12 mouse cellular contexts compared by ENCODE assay signal in genomic region chr5:121184375-121184774, GRCm38 (mm10). TPM values are rescaled to one million over a fixed set of nuclear protein-coding genes. Genes with fewer than 3 reads are reported as not detected.
DNase-seq lines count a peak whose midpoint lies in the region; ATAC-seq and TF ChIP-seq lines count a peak whose summit lies in the region.
"Had no signal": no experiment of that assay in that cellular context is flagged by ENCODE, and none has a peak within 500 bp of the region (broad histone marks: within the 10 kb centered on the region; RNA-seq: fewer than 3 reads in every experiment).

No protein-coding gene starts in this region.

- H3K36me3 ChIP-seq in hindbrain, embryonic 13.5 days = no peaks in the 10 kb centered on the region
- no peaks in the 10 kb centered on the region for H3K36me3 ChIP-seq in hindbrain, embryonic 16.5 days (ENCODE audit: control insufficient read depth, insufficient read depth, low read length)
- H3K36me3 ChIP-seq in midbrain, embryonic 13.5 days = no peaks in the 10 kb centered on the region
- H3K36me3 ChIP-seq in midbrain, embryonic 11.5 days (ENCODE audit: control insufficient read depth, insufficient read depth, low read length) = no peaks in the 10 kb centered on the region

- intact Hi-C loops in gastrocnemius, adult 2 months (cut with DNase I) = no loop called here
- intact Hi-C loops in gastrocnemius, postnatal 36 days (cut with DNase I) = no loop called here

- TF ChIP-seq POLR2A in olfactory bulb, adult 2 months (IDR thresholded peaks at IDR 0.05; ENCODE audit: insufficient read depth, low read depth, low read length) = no peak

- H3K4me1 ChIP-seq in hindbrain, embryonic 13.5 days (replicated peaks) = peaks cover 74% of the 10 kb centered on the region
- peaks cover 47% of the 10 kb centered on the region for H3K4me1 ChIP-seq in hindbrain, embryonic 16.5 days (ENCODE audit: control insufficient read depth, insufficient read depth, low read depth, low read length)
- H3K4me1 ChIP-seq in midbrain, embryonic 13.5 days (replicated peaks) = peaks cover 75% of the 10 kb centered on the region
- peaks cover 33% of the 10 kb centered on the region for H3K4me1 ChIP-seq in midbrain, embryonic 11.5 days (ENCODE audit: control insufficient read depth, insufficient read depth, low read length)
- peaks cover 42% of the 10 kb centered on the region for H3K4me1 ChIP-seq in olfactory bulb, adult 2 months (ENCODE audit: control insufficient read depth, insufficient read depth, low read length)

- TF ChIP-seq CTCF in gastrocnemius, adult 2 months (IDR thresholded peaks at IDR 0.05) = no peak
- no peak for TF ChIP-seq CTCF in olfactory bulb, adult 2 months (IDR thresholded peaks at IDR 0.05; ENCODE audit: insufficient read depth, low read depth, low read length)

- H3K9me3 ChIP-seq in hindbrain, embryonic 13.5 days = no peaks in the 10 kb centered on the region
- H3K9me3 ChIP-seq in hindbrain, embryonic 16.5 days (ENCODE audit: control insufficient read depth, low read length) = no peaks in the 10 kb centered on the region
- no peaks in the 10 kb centered on the region for H3K9me3 ChIP-seq in midbrain, embryonic 13.5 days
- no peaks in the 10 kb centered on the region for H3K9me3 ChIP-seq in midbrain, embryonic 11.5 days (ENCODE audit: control insufficient read depth, low read length)
- H3K9me3 ChIP-seq: lung, embryonic 15.5 days had no signal

- ATAC-seq in hindbrain, embryonic 13.5 days (ENCODE audit: low FRiP score) = no peak
- no peak for ATAC-seq in hindbrain, embryonic 16.5 days
- no peak for ATAC-seq in midbrain, embryonic 13.5 days
- no peak for ATAC-seq in midbrain, embryonic 11.5 days (ENCODE audit: low FRiP score)
- no peak for ATAC-seq in megakaryocyte progenitor cell, adult 5-6 weeks (replicated peaks; ENCODE audit: poor library complexity)

- H3K4me2 ChIP-seq in hindbrain, embryonic 13.5 days = no peak overlapping the region
- no peak overlapping the region for H3K4me2 ChIP-seq in hindbrain, embryonic 16.5 days (ENCODE audit: low read length)
- H3K4me2 ChIP-seq in midbrain, embryonic 13.5 days (replicated peaks) = no peak overlapping the region
- no peak overlapping the region for H3K4me2 ChIP-seq in midbrain, embryonic 11.5 days
- H3K4me2 ChIP-seq: lung, embryonic 15.5 days had no signal

- peak overlapping the region; percentile 60 for H3K4me3 ChIP-seq in gastrocnemius, adult 2 months
- no peak overlapping the region for H3K4me3 ChIP-seq in hindbrain, embryonic 13.5 days
- H3K4me3 ChIP-seq in hindbrain, embryonic 16.5 days (ENCODE audit: low read length) = no peak overlapping the region
- no peak overlapping the region for H3K4me3 ChIP-seq in midbrain, embryonic 13.5 days (replicated peaks)
- no peak overlapping the region for H3K4me3 ChIP-seq in midbrain, embryonic 11.5 days (ENCODE audit: low read depth, low read length)
- no peak overlapping the region for H3K4me3 ChIP-seq in olfactory bulb, adult 2 months (ENCODE audit: insufficient read depth, low read depth, low read length)
- H3K4me3 ChIP-seq: lung, embryonic 15.5 days had no signal

- WGBS in hindbrain, embryonic 13.5 days = 72% methylated on average over 2 of the region's 2 CpGs
- WGBS in hindbrain, embryonic 16.5 days = 85% methylated on average over 2 of the region's 2 CpGs
- WGBS in midbrain, embryonic 13.5 days = 85% methylated on average over 2 of the region's 2 CpGs
- 82% methylated on average over 2 of the region's 2 CpGs for whole genome bisulfite sequencing in midbrain, embryonic 11.5 days
- 71% methylated on average over 2 of the region's 2 CpGs for WGBS in olfactory bulb, adult 2 months

- DNase-seq in gastrocnemius, adult 2 months = no peak
- DNase-seq in gastrocnemius, postnatal 36 days = no peak
- DNase-seq in midbrain, embryonic 11.5 days (ENCODE audit: low spot score, missing footprints) = no peak
- DNase-seq: cerebellum, adult 11-12 months; right cerebral cortex, postnatal 14 days; thymus, adult 2 months had no signal

- H3K27ac ChIP-seq in gastrocnemius, adult 2 months = peak overlapping the region; percentile 86
- peak overlapping the region; percentile 36; the same call in 1 of the 2 replicates for H3K27ac ChIP-seq in hindbrain, embryonic 13.5 days
- no peak overlapping the region for H3K27ac ChIP-seq in hindbrain, embryonic 16.5 days (ENCODE audit: low read depth, low read length)
- H3K27ac ChIP-seq in midbrain, embryonic 13.5 days = 0 out of 2 replicates have a peak overlapping the region, but pooled peaks have one; percentile 14
- no peak overlapping the region for H3K27ac ChIP-seq in midbrain, embryonic 11.5 days (ENCODE audit: low read depth, low read length)
- H3K27ac ChIP-seq in olfactory bulb, adult 2 months (ENCODE audit: insufficient read depth, low read depth, low read length) = peak overlapping the region; percentile 52; the same call in 1 of the 2 replicates

- no peaks in the 10 kb centered on the region for H3K27me3 ChIP-seq in hindbrain, embryonic 13.5 days
- H3K27me3 ChIP-seq in hindbrain, embryonic 16.5 days (replicated peaks; ENCODE audit: control insufficient read depth, insufficient read depth, low read length) = no peaks in the 10 kb centered on the region
- H3K27me3 ChIP-seq in midbrain, embryonic 13.5 days = no peaks in the 10 kb centered on the region
- H3K27me3 ChIP-seq in midbrain, embryonic 11.5 days (ENCODE audit: control insufficient read depth, insufficient read depth, low read length) = no peaks in the 10 kb centered on the region
- H3K27me3 ChIP-seq: lung, embryonic 15.5 days had no signal

- H3K9ac ChIP-seq in hindbrain, embryonic 13.5 days = 0 out of 2 replicates have a peak overlapping the region, but pooled peaks have one; percentile 35
- H3K9ac ChIP-seq in hindbrain, embryonic 16.5 days (ENCODE audit: low read depth, low read length) = no peak overlapping the region
- H3K9ac ChIP-seq in midbrain, embryonic 13.5 days (replicated peaks) = no peak overlapping the region
- no peak overlapping the region for H3K9ac ChIP-seq in midbrain, embryonic 11.5 days (ENCODE audit: low read length)
- H3K9ac ChIP-seq: lung, embryonic 15.5 days had no signal

RNA-seq across cellular contexts. Expression of gene Ptpn11, which starts 6.8 kb away (rescaled TPM):
- 10 to 100 TPM; 70.6 to 74.4 TPM for total RNA-seq in gastrocnemius, adult 2 months (2021)
- total RNA-seq in gastrocnemius, postnatal 36 days (2021) = 10 to 100 TPM; 59.1 to 77.7 TPM
- 23.1 and 23.6 TPM in 2 replicates for polyA plus RNA-seq in hindbrain, embryonic 13.5 days (2015; fragmentation: Nextera tagmentation; extraction: Ambion mirVana)
- polyA plus RNA-seq in hindbrain, embryonic 16.5 days (2015; fragmentation: Nextera tagmentation; extraction: Ambion mirVana) = 18.8 and 20.9 TPM in 2 replicates
- 22.9 and 23.2 TPM in 2 replicates for polyA plus RNA-seq in midbrain, embryonic 13.5 days (2015; fragmentation: Nextera tagmentation; extraction: Ambion mirVana)
- 24.5 and 25.2 TPM in 2 replicates for polyA plus RNA-seq in midbrain, embryonic 11.5 days (2014; fragmentation: Nextera tagmentation; extraction: Ambion mirVana)
- polyA plus RNA-seq in olfactory bulb, adult 2 months (2012; ENCODE audit: insufficient read depth, insufficient read length, low replicate concordance, missing spikeins) = not detected in 2 replicates
- total RNA-seq in megakaryocyte progenitor cell, adult 5-6 weeks (2015) = 20.8 TPM in 2 replicates
- 41.5 and 48.1 TPM in 2 replicates for total RNA-seq in megakaryocyte progenitor cell, adult 5-6 weeks (2017)

RNA-seq across cellular contexts. Expression of gene Rpl6, which starts 19.9 kb away (rescaled TPM):
- total RNA-seq in gastrocnemius, adult 2 months (2021) = 100 to 1,000 TPM; 445 to 518 TPM
- total RNA-seq in gastrocnemius, postnatal 36 days (2021) = 100 to 1,000 TPM; 382 to 446 TPM
- 427 and 429 TPM in 2 replicates for polyA plus RNA-seq in hindbrain, embryonic 13.5 days (2015; fragmentation: Nextera tagmentation; extraction: Ambion mirVana)
- 318 and 333 TPM in 2 replicates for polyA plus RNA-seq in hindbrain, embryonic 16.5 days (2015; fragmentation: Nextera tagmentation; extraction: Ambion mirVana)
- polyA plus RNA-seq in midbrain, embryonic 13.5 days (2015; fragmentation: Nextera tagmentation; extraction: Ambion mirVana) = 416 and 429 TPM in 2 replicates
- 664 and 673 TPM in 2 replicates for polyA plus RNA-seq in midbrain, embryonic 11.5 days (2014; fragmentation: Nextera tagmentation; extraction: Ambion mirVana)
- not detected in 2 replicates for polyA plus RNA-seq in olfactory bulb, adult 2 months (2012; ENCODE audit: insufficient read depth, insufficient read length, low replicate concordance, missing spikeins)
- 2,970 and 3,030 TPM in 2 replicates for total RNA-seq in megakaryocyte progenitor cell, adult 5-6 weeks (2015)
- 1,387 and 1,567 TPM in 2 replicates for total RNA-seq in megakaryocyte progenitor cell, adult 5-6 weeks (2017)

RNA-seq across cellular contexts. Expression of gene Hectd4, which starts 35.6 kb away (rescaled TPM):
- 10 to 100 TPM; 13.7 to 13.8 TPM for total RNA-seq in gastrocnemius, adult 2 months (2021)
- total RNA-seq in gastrocnemius, postnatal 36 days (2021) = 10 to 100 TPM; 10.9 to 12.1 TPM
- 15.0 and 17.2 TPM in 2 replicates for polyA plus RNA-seq in hindbrain, embryonic 13.5 days (2015; fragmentation: Nextera tagmentation; extraction: Ambion mirVana)
- 16.6 and 17.1 TPM in 2 replicates for polyA plus RNA-seq in hindbrain, embryonic 16.5 days (2015; fragmentation: Nextera tagmentation; extraction: Ambion mirVana)
- 16.8 and 18.0 TPM in 2 replicates for polyA plus RNA-seq in midbrain, embryonic 13.5 days (2015; fragmentation: Nextera tagmentation; extraction: Ambion mirVana)
- polyA plus RNA-seq in midbrain, embryonic 11.5 days (2014; fragmentation: Nextera tagmentation; extraction: Ambion mirVana) = 8.0 and 9.7 TPM in 2 replicates
- polyA plus RNA-seq in olfactory bulb, adult 2 months (2012; ENCODE audit: insufficient read depth, insufficient read length, low replicate concordance, missing spikeins) = 49.0 TPM in 1 of 2 replicates, not detected in the other
- total RNA-seq in megakaryocyte progenitor cell, adult 5-6 weeks (2015) = 16.2 and 22.8 TPM in 2 replicates
- 6.5 and 9.2 TPM in 2 replicates for total RNA-seq in megakaryocyte progenitor cell, adult 5-6 weeks (2017)

Comparison
In these comparisons a context has a peak if more than half of its experiments do, and no peak if none do; other contexts are left out.
1. H3K27ac ChIP-seq: peak in gastrocnemius, adult 2 months (single experiment), hindbrain, embryonic 13.5 days (single experiment), midbrain, embryonic 13.5 days (single experiment) and olfactory bulb, adult 2 months (single experiment); none in hindbrain, embryonic 16.5 days (single experiment) and midbrain, embryonic 11.5 days (single experiment).